19 mouse cellular contexts compared by ENCODE assay signal in genomic region chr10:87867631-87868030, GRCm38 (mm10). TPM values are rescaled to one million over a fixed set of nuclear protein-coding genes. Genes with fewer than 3 reads are reported as not detected.
"Had no signal": no experiment of that assay in that cellular context is flagged by ENCODE, and none has a peak within 500 bp of the region (broad histone marks: within the 10 kb centered on the region; RNA-seq: fewer than 3 reads in every experiment).

No protein-coding gene starts in this region.

- H3K36me3 ChIP-seq: liver, embryonic 13.5 days had no signal

- H3K9me3 ChIP-seq: liver, embryonic 13.5 days had no signal

- ATAC-seq: intestine, postnatal 0 days had no signal

- H3K4me1 ChIP-seq: liver, embryonic 13.5 days had no signal

- H3K4me2 ChIP-seq: liver, embryonic 13.5 days; midbrain, embryonic 11.5 days had no signal

- H3K27ac ChIP-seq: layer of hippocampus, adult 2 months; liver, embryonic 13.5 days; stomach, postnatal 0 days had no signal

- H3K27me3 ChIP-seq: liver, embryonic 13.5 days had no signal

- DNase-seq: kidney, adult 8-10 months; kidney, postnatal 10 days; layer of hippocampus, adult 9-11 months; liver, embryonic 13.5 days; lung, adult 2 months; lung, postnatal 14 days; lung, postnatal 4 days; midbrain, embryonic 14.5 days; right cerebral cortex, adult 18-20 months; right cerebral cortex, postnatal 14 days; right cerebral cortex, postnatal 4 days; thymus, adult 2 months; thymus, postnatal 14 days; thymus, postnatal 4 days had no signal

- H3K9ac ChIP-seq: liver, embryonic 13.5 days had no signal

- H3K4me3 ChIP-seq: layer of hippocampus, adult 2 months; liver, embryonic 13.5 days had no signal

RNA-seq across cellular contexts. Expression of gene Igf1, which starts 9.6 kb away (rescaled TPM):
- total RNA-seq: megakaryocyte-erythroid progenitor cell, adult 5-6 weeks had no signal
